Mouse (Mus musculus) heart, embryonic 15.5 days (tissue): ENCODE measurements around the gene 9430015G10Rik. TPM values are rescaled to one million over a fixed set of nuclear protein-coding genes. Genes with fewer than 3 reads are reported as not detected.
"Not testable (repeated sequence)": the region's sequence is repeated elsewhere in the genome, so short reads cannot be mapped to it uniquely, and the experiment has no call there.

Source experiments
- ATAC-seq: fragments of 200-750 bp; cut with Nextera tagmentation; replicated peaks from 2 replicates; pipeline ENCODE4 v1.8.0; 2017; ENCODE audit warnings: low read depth, moderate TSS enrichment; ENCODE audit not compliant: insufficient number of reproducible peaks, insufficient read depth, low FRiP score
- H3K27ac ChIP-seq: fragments of 300-500 bp; sonication (generic); 2 replicates; pipeline ENCODE4 v1.5.1; 2015; ENCODE audit warnings: mild to moderate bottlenecking, inconsistent platforms
- H3K27me3 ChIP-seq: fragments of 300-500 bp; sonication (generic); 2 replicates; pipeline ENCODE4 v1.6.1; 2015; ENCODE audit warnings: inconsistent platforms
- H3K36me3 ChIP-seq: fragments of 300-500 bp; sonication (generic); 2 replicates; pipeline ENCODE4 v1.6.1; 2015; ENCODE audit warnings: mild to moderate bottlenecking, inconsistent platforms
- H3K4me1 ChIP-seq: fragments of 300-500 bp; sonication (generic); replicated peaks from 2 replicates; pipeline ENCODE4 v1.6.1; 2015; ENCODE audit warnings: inconsistent platforms
- H3K4me2 ChIP-seq: fragments of 300-500 bp; sonication (generic); 2 replicates; pipeline ENCODE4 v1.6.1; 2015; ENCODE audit warnings: inconsistent platforms, mild to moderate bottlenecking, moderate library complexity
- H3K4me3 ChIP-seq: fragments of 300-500 bp; sonication (generic); 2 replicates; pipeline ENCODE4 v1.5.1; 2015; ENCODE audit warnings: mild to moderate bottlenecking, inconsistent platforms
- H3K9ac ChIP-seq: fragments of 300-500 bp; sonication (generic); 2 replicates; pipeline ENCODE4 v1.6.1; 2015; ENCODE audit warnings: mild to moderate bottlenecking, inconsistent platforms
- H3K9me3 ChIP-seq: fragments of 300-500 bp; sonication (generic); replicated peaks from 2 replicates; pipeline ENCODE4 v1.6.1; 2016; ENCODE audit warnings: inconsistent platforms
- WGBS: fragments of 180-500 bp; shearing (Covaris S2); methylation state at CpG from one replicate; pipeline ENCODE4 v1.1.7; 2015; ENCODE audit warnings: mixed read lengths; 5-methylcytosine and 5-hydroxymethylcytosine counted together
- polyA plus RNA-seq: library from polyadenylated mRNA; unstranded; fragments of >200 nt; fragmentation: Nextera tagmentation; extraction: Ambion mirVana; gene quantifications from 2 replicates; pipeline ENCODE4 v1.2.1, GENCODE M21; 2015

Gene 9430015G10Rik
- polyA plus RNA-seq, 1 experiment from 2014 or later: 11.6 TPM

- WGBS: 75% methylated on average over 12 of the region's 12 CpGs
Measured at GRCm38 (mm10) chr4:156133943-156134605, 24.3 kb downstream of the 9430015G10Rik start.

GRCm38 (mm10) chr4:156135112-156135511 lies 25.3 kb downstream of the 9430015G10Rik start:
- Histone ChIP-seq H3K4me2 (no peak overlapping the region), H3K4me3 (no peak overlapping the region), H3K36me3 (no peaks in the 10 kb centered on the region), H3K9ac (no peak overlapping the region), H3K9me3 (no peaks in the 10 kb centered on the region), H3K27me3 (no peaks in the 10 kb centered on the region), H3K27ac (no peak overlapping the region), H3K4me1 (peaks cover 2% of the 10 kb centered on the region; the same call in 1 of the 2 replicates)
- WGBS: 95% methylated on average over 13 of the region's 13 CpGs
- no peak for ATAC-seq

More at GRCm38 (mm10) chr4:156133943-156134605, 24.3 kb downstream of the 9430015G10Rik start:
- Histone ChIP-seq H3K27ac (no peak overlapping the region), H3K4me2 (no peak overlapping the region), H3K4me3 (no peak overlapping the region), H3K9ac (no peak overlapping the region), H3K9me3 (no peaks in the 10 kb centered on the region), H3K4me1 (peaks cover 2% of the 10 kb centered on the region; the same call in 1 of the 2 replicates), H3K27me3 (no peaks in the 10 kb centered on the region), H3K36me3 (no peaks in the 10 kb centered on the region)
- ATAC-seq: no peak

GRCm38 (mm10) chr4:156135801-156136200 lies 26.0 kb downstream of the 9430015G10Rik start:
- Histone ChIP-seq H3K9ac (no peak overlapping the region), H3K27me3 (no peaks in the 10 kb centered on the region), H3K9me3 (no peaks in the 10 kb centered on the region), H3K4me1 (peaks cover 2% of the 10 kb centered on the region; the same call in 1 of the 2 replicates), H3K27ac (no peak overlapping the region), H3K36me3 (no peaks in the 10 kb centered on the region), H3K4me3 (no peak overlapping the region), H3K4me2 (no peak overlapping the region)
- WGBS: 93% methylated on average over 14 of the region's 14 CpGs
- ATAC-seq: no peak

- no peaks in the 10 kb centered on the region for H3K36me3 ChIP-seq
- H3K27me3 ChIP-seq: no peaks in the 10 kb centered on the region
- ATAC-seq: no peak
- no peak overlapping the region for H3K27ac ChIP-seq
- no peak overlapping the region for H3K4me2 ChIP-seq
- H3K9me3 ChIP-seq: no peaks in the 10 kb centered on the region
- no peak overlapping the region for H3K4me3 ChIP-seq
- peaks cover 2% of the 10 kb centered on the region; the same call in 1 of the 2 replicates for H3K4me1 ChIP-seq
- WGBS: 92% methylated on average over 30 of the region's 30 CpGs
- H3K9ac ChIP-seq: no peak overlapping the region
Measured at GRCm38 (mm10) chr4:156136285-156137100, 26.7 kb downstream of the 9430015G10Rik start.

- not testable (repeated sequence) for H3K4me2 ChIP-seq, H3K9ac ChIP-seq, H3K4me1 ChIP-seq, H3K27me3 ChIP-seq, H3K36me3 ChIP-seq, H3K4me3 ChIP-seq, H3K9me3 ChIP-seq, ATAC-seq, H3K27ac ChIP-seq
- WGBS: 71% methylated on average over 10 of the region's 10 CpGs
Measured at GRCm38 (mm10) chr4:156150887-156151286, 41.1 kb downstream of the 9430015G10Rik start.

- H3K27ac ChIP-seq: no peak overlapping the region
Measured at GRCm38 (mm10) chr4:156154771-156155170, 45.0 kb downstream of the 9430015G10Rik start.

DNA sequence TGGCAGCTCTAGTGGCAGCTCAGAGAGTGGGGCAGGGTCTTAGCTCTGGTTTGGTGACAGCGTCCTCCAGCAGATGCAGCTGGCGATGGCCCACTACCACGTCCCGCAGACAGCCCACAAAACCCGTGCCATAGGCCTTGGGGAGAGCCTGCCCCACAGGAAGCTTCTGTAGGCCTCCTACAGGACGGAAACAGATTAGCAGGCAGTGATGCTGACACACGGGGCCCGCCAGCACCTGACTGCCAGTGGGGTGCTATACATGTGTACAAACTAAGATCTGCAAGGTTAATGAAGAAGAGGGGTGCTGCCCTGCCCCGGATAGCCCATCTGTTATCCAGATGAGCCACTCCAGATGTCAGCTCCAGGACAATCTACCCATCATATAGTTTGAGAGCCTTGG lies 56.7 kb downstream of the 9430015G10Rik start:
- Histone ChIP-seq H3K9me3 (0 out of 2 replicates have a peak, but pooled peaks cover 6% of the 10 kb centered on the region), H3K27me3 (no peaks in the 10 kb centered on the region), H3K4me3 (no peak overlapping the region), H3K36me3 (peaks cover 92% of the 10 kb centered on the region), H3K9ac (no peak overlapping the region), H3K4me2 (no peak overlapping the region), H3K4me1 (no peaks in the 10 kb centered on the region), H3K27ac (no peak overlapping the region)
- ATAC-seq: no peak
- WGBS: 87% methylated on average over 9 of the region's 9 CpGs

More at GRCm38 (mm10) chr4:156154771-156155170, 45.0 kb downstream of the 9430015G10Rik start:
- H3K9ac ChIP-seq: no peak overlapping the region
- H3K4me1 ChIP-seq: no peaks in the 10 kb centered on the region
- no peaks in the 10 kb centered on the region; the same call in 1 of the 2 replicates for H3K9me3 ChIP-seq
- WGBS: 90% methylated on average over 3 of the region's 3 CpGs
- no peaks in the 10 kb centered on the region for H3K36me3 ChIP-seq
- no peak for ATAC-seq
- H3K4me3 ChIP-seq: no peak overlapping the region
- no peaks in the 10 kb centered on the region for H3K27me3 ChIP-seq
- no peak overlapping the region for H3K4me2 ChIP-seq

GRCm38 (mm10) chr4:156168611-156169010 lies 58.8 kb downstream of the 9430015G10Rik start:
- no peak for ATAC-seq
- Histone ChIP-seq H3K9ac (no peak overlapping the region), H3K27ac (no peak overlapping the region), H3K4me2 (no peak overlapping the region), H3K9me3 (no peaks in the 10 kb centered on the region), H3K27me3 (no peaks in the 10 kb centered on the region), H3K4me3 (no peak overlapping the region), H3K4me1 (no peaks in the 10 kb centered on the region), H3K36me3 (peaks cover 99% of the 10 kb centered on the region)
- 91% methylated on average over 8 of the region's 8 CpGs for WGBS

GRCm38 (mm10) chr4:156169129-156169528 lies 59.3 kb downstream of the 9430015G10Rik start:
- Histone ChIP-seq H3K27ac (no peak overlapping the region), H3K9me3 (no peaks in the 10 kb centered on the region), H3K9ac (no peak overlapping the region), H3K4me2 (no peak overlapping the region), H3K4me3 (no peak overlapping the region), H3K4me1 (no peaks in the 10 kb centered on the region), H3K36me3 (peaks cover 100% of the 10 kb centered on the region), H3K27me3 (no peaks in the 10 kb centered on the region)
- no peak for ATAC-seq
- 91% methylated on average over 10 of the region's 10 CpGs for WGBS

GRCm38 (mm10) chr4:156171828-156172227 lies 62.0 kb downstream of the 9430015G10Rik start:
- Histone ChIP-seq H3K4me1 (no peaks in the 10 kb centered on the region), H3K27ac (no peak overlapping the region), H3K9ac (no peak overlapping the region), H3K4me3 (no peak overlapping the region), H3K4me2 (no peak overlapping the region), H3K27me3 (no peaks in the 10 kb centered on the region), H3K36me3 (peaks cover 99% of the 10 kb centered on the region), H3K9me3 (no peaks in the 10 kb centered on the region)
- no peak for ATAC-seq
- WGBS: 94% methylated on average over 11 of the region's 11 CpGs
